Mouse (Mus musculus): ENCODE results near the gene Snx11.

The Snx11 gene

GRCm38 (mm10) chr11:96762742-96763470, 14.5 kb downstream of the Snx11 start:
- no peak for DNase-seq (ENCODE audit: low spot score)

GRCm38 (mm10) chr11:96761984-96762383, 15.4 kb downstream of the Snx11 start:
- no peak for DNase-seq (ENCODE audit: low spot score)

GRCm38 (mm10) chr11:96760042-96760441, 17.3 kb downstream of the Snx11 start:
- peak; percentile 62 for DNase-seq (ENCODE audit: low spot score)

- DNase-seq (ENCODE audit: low spot score): no peak
These were observed 19.0 kb downstream of the Snx11 start for GRCm38 (mm10) chr11:96758402-96758801.

- no peak for DNase-seq (ENCODE audit: low spot score)
These were observed 19.9 kb downstream of the Snx11 start for GRCm38 (mm10) chr11:96757421-96757820.

GRCm38 (mm10) chr11:96755298-96755697, 22.1 kb downstream of the Snx11 start:
- DNase-seq (ENCODE audit: low spot score): no peak

GRCm38 (mm10) chr11:96747555-96747954, 29.8 kb downstream of the Snx11 start:
- no peak for DNase-seq (ENCODE audit: low spot score)

GRCm38 (mm10) chr11:96746648-96747047, 30.7 kb downstream of the Snx11 start:
- no peak for DNase-seq (ENCODE audit: low spot score)

GRCm38 (mm10) chr11:96743891-96744290, 33.5 kb downstream of the Snx11 start:
- no peak for DNase-seq (ENCODE audit: low spot score)

- no peak for DNase-seq (ENCODE audit: low spot score)
These were observed 34.4 kb downstream of the Snx11 start for GRCm38 (mm10) chr11:96743000-96743399.

- DNase-seq (ENCODE audit: low spot score): no peak
These were observed 35.4 kb downstream of the Snx11 start for GRCm38 (mm10) chr11:96741995-96742394.

- DNase-seq (ENCODE audit: low spot score): no peak
These were observed 36.6 kb downstream of the Snx11 start for GRCm38 (mm10) chr11:96740796-96741195.

GRCm38 (mm10) chr11:96737673-96738471, 39.5 kb downstream of the Snx11 start:
- DNase-seq (ENCODE audit: low spot score): no peak

GRCm38 (mm10) chr11:96736361-96736760, 41.0 kb downstream of the Snx11 start:
- no peak for DNase-seq (ENCODE audit: low spot score)

GRCm38 (mm10) chr11:96735908-96736307, 41.5 kb downstream of the Snx11 start:
- no peak for DNase-seq (ENCODE audit: low spot score)

- no peak for DNase-seq (ENCODE audit: low spot score)
These were observed 44.7 kb downstream of the Snx11 start for GRCm38 (mm10) chr11:96732657-96733056.

- DNase-seq (ENCODE audit: low spot score): no peak
These were observed 47.0 kb downstream of the Snx11 start for GRCm38 (mm10) chr11:96730327-96730726.

GRCm38 (mm10) chr11:96729462-96729861, 47.9 kb downstream of the Snx11 start:
- no peak for DNase-seq (ENCODE audit: low spot score)

GRCm38 (mm10) chr11:96728577-96728976, 48.8 kb downstream of the Snx11 start:
- DNase-seq (ENCODE audit: low spot score): no peak

- no peak for DNase-seq (ENCODE audit: low spot score)
These were observed 51.5 kb downstream of the Snx11 start for GRCm38 (mm10) chr11:96725833-96726232.

- no peak for DNase-seq (ENCODE audit: low spot score)
These were observed 58.8 kb downstream of the Snx11 start for GRCm38 (mm10) chr11:96718609-96719008.
